Mouse (Mus musculus) erythroid progenitor cell, adult 5-6 weeks (primary cell): ENCODE measurements around the gene Foxn2. TPM values are rescaled to one million over a fixed set of nuclear protein-coding genes. Genes with fewer than 3 reads are reported as not detected.

Source experiments
- ATAC-seq: replicated peaks from 2 replicates; pipeline ENCODE4 v1.8.0; 2016; ENCODE audit warnings: moderate number of reproducible peaks, mild to moderate bottlenecking, moderate TSS enrichment, inconsistent platforms; ENCODE audit not compliant: poor library complexity, low FRiP score, severe bottlenecking
- total RNA-seq, 2 experiments: library from RNA; stranded (forward) in 1 of 2; stranded (reverse) in 1 of 2; fragments of 150-400 nt in 1 of 2; fragments of 186-747, 209-891 nt in 1 of 2; gene quantifications; 2 replicates each; pipeline versions ENCODE4 v1.2.3 to v1.2.4; 2015 to 2017; ENCODE audit warnings: low replicate concordance in 2 of 2

The Foxn2 gene
- total RNA-seq, 2 experiments from 2014 or later, result 13.9 to 20.5 TPM

DNA sequence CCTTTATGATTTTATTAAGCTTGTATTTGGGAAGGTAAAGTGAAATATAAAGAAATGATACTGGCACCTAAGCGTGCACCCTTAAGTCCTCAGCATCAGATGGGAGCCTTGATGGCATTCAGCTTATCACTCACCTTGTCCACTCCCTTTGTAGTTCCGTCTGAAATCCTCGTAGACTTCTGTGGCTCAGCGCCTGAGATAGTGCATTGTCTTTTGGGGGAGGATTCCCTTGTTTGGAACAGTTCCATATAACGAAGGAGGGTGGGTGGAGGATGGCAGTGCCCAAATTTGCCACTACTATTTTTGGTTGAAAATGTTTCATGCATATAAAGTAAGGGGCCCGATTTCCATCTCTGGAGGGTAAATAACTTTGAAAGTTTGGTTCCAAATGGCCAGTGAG, 90.7 kb downstream of the Foxn2 start:
- no peak for ATAC-seq

DNA sequence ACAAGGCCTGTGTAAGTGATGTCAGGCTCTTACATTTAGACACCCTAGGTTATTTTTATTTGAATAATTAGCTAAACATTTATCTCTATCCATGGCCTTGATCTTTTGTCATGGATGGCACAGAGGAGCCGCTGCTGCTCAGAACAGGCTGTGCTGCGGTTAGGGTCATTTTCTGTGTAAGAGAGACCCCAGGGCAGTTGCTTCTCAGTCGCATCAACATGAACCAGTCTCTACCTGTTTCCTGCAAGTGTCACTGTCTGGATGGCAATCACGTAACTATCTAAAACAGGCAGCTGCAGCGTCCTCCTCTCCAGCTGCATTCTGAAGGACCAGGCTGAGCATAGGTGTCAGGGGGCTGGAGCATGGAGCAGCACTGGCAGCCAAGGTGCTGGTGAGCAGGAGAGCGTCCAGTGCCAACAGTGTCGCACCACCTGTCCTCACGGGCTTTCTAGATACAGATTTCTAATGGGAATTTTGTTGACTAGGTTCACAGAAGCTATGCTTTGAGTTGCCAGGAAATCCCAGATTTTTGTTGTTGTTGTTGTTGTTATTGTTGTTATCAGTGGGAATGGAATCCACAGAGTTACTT, 97.4 kb downstream of the Foxn2 start:
- ATAC-seq, result no peak

Other genes starting within 250 kb of the Foxn2 start
- 16.3 and 20.5 TPM in 2 replicates for gene Ppp1r21, start 89.4 kb downstream of the Foxn2 start, total RNA-seq (2015; ENCODE audit: low replicate concordance)
- gene Ppp1r21, start 89.4 kb downstream of the Foxn2 start, total RNA-seq (2017; ENCODE audit: low replicate concordance), result 7.6 and 8.1 TPM in 2 replicates
- 1.4 TPM in 1 of 2 replicates, not detected in the other for gene Ston1, start 157.0 kb downstream of the Foxn2 start, total RNA-seq (2015; ENCODE audit: low replicate concordance)
- not detected in 2 replicates for gene Ston1, start 157.0 kb downstream of the Foxn2 start, total RNA-seq (2017; ENCODE audit: low replicate concordance)
- gene Gtf2a1l, start 227.9 kb downstream of the Foxn2 start, total RNA-seq (2015; ENCODE audit: low replicate concordance), result not detected in 2 replicates
- not detected in 2 replicates for gene Gtf2a1l, start 227.9 kb downstream of the Foxn2 start, total RNA-seq (2017; ENCODE audit: low replicate concordance)